In genomic region chr2:27547326-27547725, GRCm38 (mm10) we compare ENCODE assay signal across 16 mouse cellular contexts.
"Had no signal": no experiment of that assay in that cellular context is flagged by ENCODE, and none has a peak within 500 bp of the region (broad histone marks: within the 10 kb centered on the region; RNA-seq: fewer than 3 reads in every experiment).

No protein-coding gene starts in this region.

- H3K27me3 ChIP-seq: midbrain, embryonic 12.5 days; neural tube, embryonic 13.5 days; neural tube, embryonic 15.5 days; stomach, embryonic 15.5 days had no signal

- DNase-seq: lung, adult 18-20 months; lung, embryonic 14.5 days; lung, postnatal 10 days; lung, postnatal 36 days; midbrain, embryonic 14.5 days; right cerebral cortex, postnatal 14 days; thymus, adult 2 months; thymus, postnatal 25 days; thymus, postnatal 4 days had no signal

- ATAC-seq: midbrain, embryonic 16.5 days had no signal

- H3K4me3 ChIP-seq: midbrain, embryonic 10.5 days; midbrain, embryonic 12.5 days; myocyte; neural tube, embryonic 13.5 days; neural tube, embryonic 15.5 days; stomach, embryonic 15.5 days had no signal

- H3K9me3 ChIP-seq: midbrain, embryonic 10.5 days; neural tube, embryonic 13.5 days; neural tube, embryonic 15.5 days; stomach, embryonic 15.5 days had no signal

- H3K36me3 ChIP-seq: midbrain, embryonic 10.5 days; midbrain, embryonic 12.5 days; neural tube, embryonic 13.5 days; neural tube, embryonic 15.5 days; stomach, embryonic 15.5 days had no signal

- H3K4me1 ChIP-seq: midbrain, embryonic 10.5 days; midbrain, embryonic 12.5 days; neural tube, embryonic 13.5 days; neural tube, embryonic 15.5 days; stomach, embryonic 15.5 days had no signal
